Mouse (Mus musculus) forebrain, embryonic 14.5 days (tissue): ENCODE results near the gene Slc38a10. TPM values are rescaled to one million over a fixed set of nuclear protein-coding genes. Genes with fewer than 3 reads are reported as not detected.

Source experiments
- ATAC-seq: fragments of 200-750 bp; cut with Nextera tagmentation; 2 replicates; pipeline ENCODE4 v1.8.0; 2017; ENCODE audit warnings: mild to moderate bottlenecking, moderate library complexity
- DNase-seq: peaks from one replicate; pipeline ENCODE4 v3.0.0-alpha.2; 2015; ENCODE audit warnings: low spot score
- H3K27ac ChIP-seq: fragments of 300-500 bp; sonication (generic); 2 replicates; pipeline ENCODE4 v1.5.1; 2014; ENCODE audit warnings: low read depth, mild to moderate bottlenecking, control low read depth, low read length, moderate library complexity
- H3K27me3 ChIP-seq: fragments of 300-500 bp; sonication (generic); replicated peaks from 2 replicates; pipeline ENCODE4 v1.6.1; 2014; ENCODE audit warnings: low read length, control low read depth, mixed read lengths; ENCODE audit not compliant: control insufficient read depth, insufficient read depth
- H3K36me3 ChIP-seq: fragments of 300-500 bp; sonication (generic); 2 replicates; pipeline ENCODE4 v1.6.1; 2014; ENCODE audit warnings: low read length, control low read depth; ENCODE audit not compliant: control insufficient read depth, insufficient read depth
- H3K4me1 ChIP-seq: fragments of 300-500 bp; sonication (generic); 2 replicates; pipeline ENCODE4 v1.6.1; 2014; ENCODE audit warnings: antibody characterized with exemption, low read length, control low read depth; ENCODE audit not compliant: control insufficient read depth, insufficient read depth
- H3K4me2 ChIP-seq: fragments of 300-500 bp; sonication (generic); 2 replicates; pipeline ENCODE4 v1.6.1; 2014; ENCODE audit warnings: mild to moderate bottlenecking, control low read depth, low read length
- H3K4me3 ChIP-seq: fragments of 300-500 bp; sonication (generic); 2 replicates; pipeline ENCODE4 v1.5.1; 2014; ENCODE audit warnings: low read depth, low read length, control low read depth
- H3K9ac ChIP-seq: fragments of 300-500 bp; sonication (generic); 2 replicates; pipeline ENCODE4 v1.6.1; 2014; ENCODE audit warnings: mild to moderate bottlenecking, low read length, control low read depth, moderate library complexity
- H3K9me3 ChIP-seq: fragments of 300-500 bp; sonication (generic); replicated peaks from 2 replicates; pipeline ENCODE4 v1.6.1; 2016; ENCODE audit warnings: low read length, control low read depth, mixed read lengths; ENCODE audit not compliant: control insufficient read depth
- WGBS: fragments of 180-500 bp; shearing (Covaris S2); extraction: QIAGEN DNeasy Blood & Tissue Kit; methylation state at CpG from one replicate; pipeline ENCODE4 v1.1.7; 2014; 5-methylcytosine and 5-hydroxymethylcytosine counted together
- polyA plus RNA-seq: library from polyadenylated mRNA; unstranded; fragments of >200 nt; fragmentation: Nextera tagmentation; extraction: Ambion mirVana; gene quantifications from 2 replicates; pipeline ENCODE4 v1.2.1, GENCODE M21; 2014

The Slc38a10 gene
- polyA plus RNA-seq, 1 experiment from 2014 or later, result 53.6 TPM

DNA sequence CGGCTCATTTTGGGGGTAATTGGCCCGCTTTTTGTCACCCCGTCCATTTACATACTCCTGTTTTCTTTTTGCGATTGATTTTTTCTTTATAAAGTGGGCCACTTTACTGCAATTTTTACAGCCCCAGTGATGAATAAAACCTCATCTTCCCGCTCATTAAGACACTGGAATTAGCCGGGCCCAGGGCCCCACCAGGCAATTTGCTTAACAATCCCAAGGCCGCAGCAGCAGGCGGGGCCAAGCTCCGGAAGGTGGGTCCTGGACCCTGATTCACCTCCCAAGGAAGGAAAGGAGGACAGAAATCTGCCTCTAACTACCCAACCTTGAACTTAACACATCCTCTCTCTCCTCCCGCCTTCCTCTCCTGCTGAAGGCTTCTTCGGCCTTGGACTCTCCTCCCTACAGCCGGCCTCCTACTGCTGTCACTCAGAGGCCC, 16.8 kb upstream of the Slc38a10 start:
- peak overlapping the region; percentile 35; the same call in 1 of the 2 replicates for H3K9ac ChIP-seq
- 9% methylated on average over 12 of the region's 12 CpGs for WGBS
- H3K4me2 ChIP-seq, result peak overlapping the region; percentile 28; the same call in 1 of the 2 replicates
- ATAC-seq (peak; percentile 56), DNase-seq (peak; percentile 63)
- no peaks in the 10 kb centered on the region for H3K36me3 ChIP-seq
- peak overlapping the region; percentile 39; the same call in 1 of the 2 replicates for H3K27ac ChIP-seq
- H3K4me1 ChIP-seq, result peaks cover 11% of the 10 kb centered on the region; the same call in 1 of the 2 replicates
- no peak overlapping the region for H3K4me3 ChIP-seq
- no peaks in the 10 kb centered on the region for H3K27me3 ChIP-seq
- no peaks in the 10 kb centered on the region for H3K9me3 ChIP-seq

GRCm38 (mm10) chr11:120167059-120167458, 15.9 kb upstream of the Slc38a10 start:
- ATAC-seq (no peak), DNase-seq (no peak)
- no peak overlapping the region for H3K9ac ChIP-seq
- no peaks in the 10 kb centered on the region for H3K36me3 ChIP-seq
- peaks cover 11% of the 10 kb centered on the region; the same call in 1 of the 2 replicates for H3K4me1 ChIP-seq
- H3K9me3 ChIP-seq, result no peaks in the 10 kb centered on the region
- H3K4me3 ChIP-seq, result no peak overlapping the region
- no peaks in the 10 kb centered on the region for H3K27me3 ChIP-seq
- H3K4me2 ChIP-seq, result no peak overlapping the region
- H3K27ac ChIP-seq, result no peak overlapping the region
- WGBS, result 53% methylated on average over 5 of the region's 5 CpGs

- peaks cover 9% of the 10 kb centered on the region; the same call in 1 of the 2 replicates for H3K4me1 ChIP-seq
- ATAC-seq, result no peak
- no peaks in the 10 kb centered on the region for H3K27me3 ChIP-seq
- no peak for DNase-seq
- WGBS, result 78% methylated on average over 17 of the region's 17 CpGs
- H3K4me2 ChIP-seq, result no peak overlapping the region
- no peaks in the 10 kb centered on the region for H3K36me3 ChIP-seq
- H3K9ac ChIP-seq, result no peak overlapping the region
- H3K9me3 ChIP-seq, result no peaks in the 10 kb centered on the region
- no peak overlapping the region for H3K27ac ChIP-seq
- no peak overlapping the region for H3K4me3 ChIP-seq
Measured at GRCm38 (mm10) chr11:120164471-120165261, 13.5 kb upstream of the Slc38a10 start.

GRCm38 (mm10) chr11:120164028-120164427, 12.9 kb upstream of the Slc38a10 start:
- Histone ChIP-seq H3K4me1 (peaks cover 6% of the 10 kb centered on the region; the same call in 1 of the 2 replicates), H3K4me2 (no peak overlapping the region)
- no peak for ATAC-seq

DNA sequence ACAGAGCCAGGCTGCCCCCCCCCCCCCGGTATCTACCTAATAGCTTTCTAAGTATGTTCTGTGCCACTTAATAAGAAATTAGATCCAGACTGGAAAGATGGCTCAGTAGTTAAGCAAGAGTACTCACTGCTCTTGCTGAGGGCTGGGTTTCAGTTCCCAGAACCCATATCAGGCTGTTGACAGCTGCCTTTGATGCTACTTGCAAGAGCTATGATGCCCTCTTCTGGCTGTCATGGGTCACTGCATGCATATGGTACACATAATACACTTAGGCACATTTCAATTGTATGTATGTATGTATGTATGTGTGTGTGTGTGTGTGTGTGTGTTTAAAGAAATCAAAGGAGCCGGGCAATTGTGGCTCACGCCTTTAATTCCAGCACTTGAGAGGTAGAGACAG, 12.1 kb upstream of the Slc38a10 start:
- ATAC-seq, result no peak
- no peak overlapping the region for H3K27ac ChIP-seq
- no peaks in the 10 kb centered on the region for H3K9me3 ChIP-seq
- peak; percentile 11 for DNase-seq
- no peaks in the 10 kb centered on the region for H3K36me3 ChIP-seq
- H3K4me3 ChIP-seq, result no peak overlapping the region
- 87% methylated on average over 3 of the region's 3 CpGs for WGBS
- H3K4me1 ChIP-seq, result peaks cover 6% of the 10 kb centered on the region; the same call in 1 of the 2 replicates
- H3K4me2 ChIP-seq, result no peak overlapping the region
- H3K9ac ChIP-seq, result no peak overlapping the region
- no peaks in the 10 kb centered on the region for H3K27me3 ChIP-seq

More at GRCm38 (mm10) chr11:120164028-120164427, 12.9 kb upstream of the Slc38a10 start:
- Histone ChIP-seq H3K9me3 (no peaks in the 10 kb centered on the region), H3K27me3 (no peaks in the 10 kb centered on the region), H3K36me3 (no peaks in the 10 kb centered on the region), H3K4me3 (no peak overlapping the region), H3K27ac (no peak overlapping the region), H3K9ac (no peak overlapping the region)
- WGBS, result 90% methylated on average over 5 of the region's 5 CpGs
- DNase-seq, result no peak

GRCm38 (mm10) chr11:120161245-120161644, 10.1 kb upstream of the Slc38a10 start:
- WGBS, result 43% methylated on average over 4 of the region's 4 CpGs
- Histone ChIP-seq H3K4me2 (no peak overlapping the region), H3K9ac (no peak overlapping the region), H3K27me3 (no peaks in the 10 kb centered on the region), H3K27ac (no peak overlapping the region), H3K9me3 (no peaks in the 10 kb centered on the region), H3K36me3 (no peaks in the 10 kb centered on the region), H3K4me1 (0 out of 2 replicates have a peak, but pooled peaks cover 2% of the 10 kb centered on the region), H3K4me3 (no peak overlapping the region)
- no peak for ATAC-seq
- no peak for DNase-seq

- ATAC-seq (no peak), DNase-seq (peak; percentile 17)
- 78% methylated on average over 4 of the region's 4 CpGs for WGBS
- Histone ChIP-seq H3K4me1 (0 out of 2 replicates have a peak, but pooled peaks cover 2% of the 10 kb centered on the region), H3K4me3 (no peak overlapping the region), H3K27me3 (no peaks in the 10 kb centered on the region), H3K27ac (no peak overlapping the region), H3K4me2 (no peak overlapping the region), H3K9me3 (no peaks in the 10 kb centered on the region), H3K9ac (peak overlapping the region; percentile 17; the same call in 1 of the 2 replicates), H3K36me3 (no peaks in the 10 kb centered on the region)
Measured at GRCm38 (mm10) chr11:120160478-120160877, 9.3 kb upstream of the Slc38a10 start.

- Histone ChIP-seq H3K9ac (no peak overlapping the region), H3K27me3 (no peaks in the 10 kb centered on the region), H3K9me3 (no peaks in the 10 kb centered on the region), H3K27ac (no peak overlapping the region), H3K4me3 (no peak overlapping the region), H3K4me2 (no peak overlapping the region), H3K4me1 (0 out of 2 replicates have a peak, but pooled peaks cover 2% of the 10 kb centered on the region), H3K36me3 (no peaks in the 10 kb centered on the region)
- no peak for ATAC-seq
- no peak for DNase-seq
- WGBS, result 52% methylated on average over 5 of the region's 5 CpGs
Measured at GRCm38 (mm10) chr11:120159653-120160052, 8.5 kb upstream of the Slc38a10 start.

- 0 out of 2 replicates have a peak, but pooled peaks cover 2% of the 10 kb centered on the region for H3K4me1 ChIP-seq
- WGBS, result 69% methylated on average over 5 of the region's 5 CpGs
- H3K9ac ChIP-seq, result no peak overlapping the region
- ATAC-seq (no peak), DNase-seq (no peak)
- H3K27me3 ChIP-seq, result no peaks in the 10 kb centered on the region
- no peaks in the 10 kb centered on the region for H3K36me3 ChIP-seq
- no peak overlapping the region for H3K27ac ChIP-seq
- H3K4me2 ChIP-seq, result no peak overlapping the region
- H3K4me3 ChIP-seq, result no peak overlapping the region
- no peaks in the 10 kb centered on the region for H3K9me3 ChIP-seq
Measured at GRCm38 (mm10) chr11:120158828-120159227, 7.7 kb upstream of the Slc38a10 start.
